Mouse (Mus musculus) neural tube, embryonic 14.5 days (tissue): ENCODE measurements around the gene Rftn2. TPM values are rescaled to one million over a fixed set of nuclear protein-coding genes. Genes with fewer than 3 reads are reported as not detected.
"Not testable (repeated sequence)": the region's sequence is repeated elsewhere in the genome, so short reads cannot be mapped to it uniquely, and the experiment has no call there.

Experiments
- ATAC-seq: fragments of 200-750 bp; cut with Nextera tagmentation; 2 replicates; pipeline ENCODE4 v1.8.0; 2017; ENCODE audit warnings: low read depth, mild to moderate bottlenecking, moderate TSS enrichment, moderate library complexity
- H3K27ac ChIP-seq: fragments of 300-500 bp; sonication (generic); 2 replicates; pipeline ENCODE4 v1.5.1; 2014; ENCODE audit warnings: low read depth, mild to moderate bottlenecking, control low read depth, low read length, moderate library complexity, mixed read lengths
- H3K27me3 ChIP-seq: fragments of 300-500 bp; sonication (generic); 2 replicates; pipeline ENCODE4 v1.6.1; 2014; ENCODE audit warnings: low read length; ENCODE audit not compliant: control insufficient read depth, insufficient read depth
- H3K36me3 ChIP-seq: fragments of 300-500 bp; sonication (generic); 2 replicates; pipeline ENCODE4 v1.6.1; 2014; ENCODE audit warnings: low read length, mixed read lengths; ENCODE audit not compliant: control insufficient read depth, insufficient read depth
- H3K4me1 ChIP-seq: fragments of 300-500 bp; sonication (generic); 2 replicates; pipeline ENCODE4 v1.6.1; 2014; ENCODE audit warnings: low read length; ENCODE audit not compliant: control insufficient read depth, insufficient read depth
- H3K4me2 ChIP-seq: fragments of 300-500 bp; sonication (generic); 2 replicates; pipeline ENCODE4 v1.6.1; 2014; ENCODE audit warnings: mild to moderate bottlenecking, low read depth, low read length, control low read depth
- H3K4me3 ChIP-seq: fragments of 300-500 bp; sonication (generic); 2 replicates; pipeline ENCODE4 v1.5.1; 2014; ENCODE audit warnings: low read depth, low read length, control low read depth, mixed read lengths
- H3K9ac ChIP-seq: fragments of 300-500 bp; sonication (generic); replicated peaks from 2 replicates; pipeline ENCODE4 v1.6.1; 2014; ENCODE audit warnings: low read depth, mild to moderate bottlenecking, control low read depth, low read length, mixed read lengths
- H3K9me3 ChIP-seq: fragments of 300-500 bp; sonication (generic); 2 replicates; pipeline ENCODE4 v1.6.1; 2016; ENCODE audit warnings: low read length; ENCODE audit not compliant: control insufficient read depth
- WGBS: fragments of 180-500 bp; shearing (Covaris S2); extraction: QIAGEN DNeasy Blood & Tissue Kit; methylation state at CpG from one replicate; pipeline ENCODE4 v1.1.7; 2014; 5-methylcytosine and 5-hydroxymethylcytosine counted together
- polyA plus RNA-seq: library from polyadenylated mRNA; unstranded; fragments of >200 nt; fragmentation: Nextera tagmentation; extraction: Ambion mirVana; gene quantifications from 2 replicates; pipeline ENCODE4 v1.2.1, GENCODE M21; 2014

Rftn2 gene
- polyA plus RNA-seq, 1 experiment from 2014 or later = 10.1 TPM

DNA sequence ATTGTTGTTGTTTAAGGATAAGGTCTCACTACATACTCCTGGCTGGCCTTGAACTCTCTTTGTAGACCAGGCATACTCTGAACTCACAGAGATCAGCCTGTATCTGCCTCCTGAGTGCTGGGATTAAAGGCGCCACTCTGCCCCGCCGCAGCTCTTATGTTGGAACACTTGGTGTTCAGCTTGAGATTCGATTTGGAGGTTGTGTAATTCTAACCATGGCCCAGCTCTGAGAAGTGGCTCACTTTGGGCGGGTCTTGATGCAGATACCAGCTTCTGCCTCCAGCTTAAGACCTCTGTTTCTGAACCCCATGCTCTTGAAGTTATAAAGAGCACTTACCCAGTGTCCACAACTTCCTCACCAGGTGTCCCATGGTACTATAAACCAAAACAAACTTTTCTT is 96.9 kb downstream of the Rftn2 start:
- Histone ChIP-seq H3K9me3 (no peaks in the 10 kb centered on the region), H3K27me3 (no peaks in the 10 kb centered on the region), H3K4me1 (peaks cover 20% of the 10 kb centered on the region), H3K36me3 (no peaks in the 10 kb centered on the region), H3K4me3 (no peak overlapping the region), H3K9ac (no peak overlapping the region), H3K4me2 (no peak overlapping the region), H3K27ac (no peak overlapping the region)
- WGBS = 95% methylated on average over 5 of the region's 5 CpGs
- ATAC-seq = no peak

- WGBS = 96% methylated on average over 2 of the region's 2 CpGs
- not testable (repeated sequence) for ATAC-seq, H3K36me3 ChIP-seq, H3K4me2 ChIP-seq, H3K9ac ChIP-seq, H3K9me3 ChIP-seq, H3K27ac ChIP-seq, H3K4me1 ChIP-seq, H3K4me3 ChIP-seq, H3K27me3 ChIP-seq
Observed at GRCm38 (mm10) chr1:55124136-55124535, 102.4 kb downstream of the Rftn2 start.

- Histone ChIP-seq H3K4me1 (no peaks in the 10 kb centered on the region), H3K27me3 (no peaks in the 10 kb centered on the region), H3K27ac (no peak overlapping the region), H3K36me3 (no peaks in the 10 kb centered on the region), H3K4me3 (no peak overlapping the region), H3K9me3 (no peaks in the 10 kb centered on the region), H3K9ac (no peak overlapping the region), H3K4me2 (no peak overlapping the region)
- 89% methylated on average over 2 of the region's 2 CpGs for WGBS
- no peak for ATAC-seq
Observed at GRCm38 (mm10) chr1:55123561-55123960, 103.0 kb downstream of the Rftn2 start.

DNA sequence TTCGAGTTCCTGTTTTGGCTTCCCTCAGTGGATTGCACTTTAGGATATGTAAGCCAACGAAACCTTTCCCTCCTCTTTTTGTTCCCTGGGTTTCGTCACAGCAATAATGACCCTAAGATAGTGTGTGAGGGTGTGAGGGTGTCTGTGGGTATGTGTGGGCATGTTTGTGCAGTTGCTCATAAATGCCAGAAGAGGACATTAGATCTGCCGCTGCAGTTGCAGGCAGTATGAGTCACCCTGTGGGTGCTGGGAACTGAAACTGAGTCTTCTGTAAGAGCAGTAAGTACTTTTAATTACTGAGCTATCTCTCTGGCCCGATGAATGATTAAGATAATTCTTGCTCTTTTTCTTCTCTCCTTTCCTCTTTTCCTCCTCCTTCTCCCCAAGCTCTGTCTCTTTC is 103.5 kb downstream of the Rftn2 start:
- Histone ChIP-seq H3K4me2 (no peak overlapping the region), H3K9ac (no peak overlapping the region), H3K9me3 (no peaks in the 10 kb centered on the region), H3K36me3 (no peaks in the 10 kb centered on the region), H3K4me3 (no peak overlapping the region), H3K27me3 (no peaks in the 10 kb centered on the region), H3K27ac (no peak overlapping the region), H3K4me1 (no peaks in the 10 kb centered on the region)
- no peak for ATAC-seq
- WGBS = 93% methylated on average over 5 of the region's 5 CpGs

Other genes starting within 250 kb of the Rftn2 start
- 332 and 341 TPM in 2 replicates for gene Sf3b1, start 199.3 kb downstream of the Rftn2 start, polyA plus RNA-seq
- gene Coq10b, start 174.0 kb downstream of the Rftn2 start, polyA plus RNA-seq = 32.5 and 33.9 TPM in 2 replicates
- gene Hspe1, start 138.7 kb downstream of the Rftn2 start, polyA plus RNA-seq = 245 and 250 TPM in 2 replicates
- 230 and 233 TPM in 2 replicates for gene Hspd1, start 138.5 kb downstream of the Rftn2 start, polyA plus RNA-seq
- gene Mob4, start 95.6 kb downstream of the Rftn2 start, polyA plus RNA-seq = 189 and 204 TPM in 2 replicates
- 4.0 TPM in 2 replicates for gene Mars2, start 10.4 kb upstream of the Rftn2 start, polyA plus RNA-seq
- not detected in 2 replicates for gene Boll, start 136.7 kb upstream of the Rftn2 start, polyA plus RNA-seq
- gene Plcl1, start 179.1 kb upstream of the Rftn2 start, polyA plus RNA-seq = 5.4 and 6.9 TPM in 2 replicates